Mouse (Mus musculus) layer of hippocampus, adult 2 months (tissue): ENCODE measurements around the gene Klhdc8a. TPM values are rescaled to one million over a fixed set of nuclear protein-coding genes. Genes with fewer than 3 reads are reported as not detected.

Experiments
- DNase-seq, 2 experiments: peaks; one replicate each; pipeline ENCODE4 v3.0.0; 2022; ENCODE audit warnings: low spot score in 2 of 2
- H3K27ac ChIP-seq: fragments of 200-600 bp; 2 replicates; pipeline ENCODE4 v1.8.1; 2022
- H3K4me3 ChIP-seq: fragments of 200-600 bp; 2 replicates; pipeline ENCODE4 v1.8.1; 2022; ENCODE audit warnings: mild to moderate bottlenecking
- CTCF ChIP-seq: fragments of 200-600 bp; conservative IDR thresholded peaks from 2 replicates; pipeline ENCODE4 v1.8.1; 2022; ENCODE audit warnings: antibody characterized with exemption, mild to moderate bottlenecking, moderate library complexity
- total RNA-seq, 2 experiments: library from RNA; stranded (reverse); gene quantifications; 2 replicates each; pipeline ENCODE4 v1.2.3; 2021

Klhdc8a gene
- total RNA-seq, 2 experiments from 2014 or later = 4.0 to 4.3 TPM

- Histone ChIP-seq H3K4me3 (no peak overlapping the region), H3K27ac (no peak overlapping the region)
- DNase-seq = peak in 1 of 2 experiments; percentile 48
- peak; percentile 88 for TF ChIP-seq CTCF
Measured at GRCm38 (mm10) chr1:132312703-132313102, 14.3 kb downstream of the Klhdc8a start.

DNA sequence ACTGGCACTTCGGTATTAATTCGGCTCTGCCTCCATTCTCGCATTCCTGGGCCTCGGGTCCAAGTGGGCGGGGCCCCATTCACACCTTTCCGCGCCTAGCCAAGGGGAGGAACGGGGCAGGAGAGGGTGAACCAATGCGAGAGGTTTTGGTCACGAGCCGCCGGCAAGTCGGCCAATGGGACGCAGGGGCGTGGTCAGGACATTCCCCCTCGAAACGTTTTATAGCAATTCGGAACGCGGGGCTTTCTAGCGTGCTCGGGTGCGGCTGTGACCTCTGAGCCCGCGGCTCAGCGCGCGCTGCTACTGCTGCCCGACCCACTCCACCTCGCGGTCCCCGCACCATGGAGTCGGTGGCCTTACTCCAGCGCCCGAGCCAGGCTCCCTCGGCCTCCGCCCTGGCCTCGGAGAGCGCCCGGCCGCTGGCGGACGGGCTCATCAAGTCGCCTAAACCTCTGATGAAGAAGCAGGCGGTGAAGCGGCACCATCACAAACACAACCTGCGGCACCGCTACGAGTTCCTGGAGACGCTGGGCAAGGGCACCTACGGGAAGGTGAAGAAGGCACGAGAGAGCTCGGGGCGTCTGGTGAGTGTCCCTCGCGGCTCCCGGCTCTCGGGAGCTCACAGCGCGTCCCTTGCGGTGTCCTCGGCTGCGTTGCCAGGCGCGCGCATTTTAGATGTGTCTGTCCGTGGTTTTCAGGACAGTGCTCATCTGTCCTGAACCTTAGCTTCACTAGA is 17.6 kb downstream of the Klhdc8a start, which contains the start of gene Nuak2:
TSS of gene Nuak2 (plus strand) at position 238 of the 736 bp plus-strand sequence.
- no peak for TF ChIP-seq CTCF
- DNase-seq = peak; percentile 70
- peak within 1 kb of the TSS; percentile 71 for H3K4me3 ChIP-seq
- no peak within 1 kb of the TSS for H3K27ac ChIP-seq

DNA sequence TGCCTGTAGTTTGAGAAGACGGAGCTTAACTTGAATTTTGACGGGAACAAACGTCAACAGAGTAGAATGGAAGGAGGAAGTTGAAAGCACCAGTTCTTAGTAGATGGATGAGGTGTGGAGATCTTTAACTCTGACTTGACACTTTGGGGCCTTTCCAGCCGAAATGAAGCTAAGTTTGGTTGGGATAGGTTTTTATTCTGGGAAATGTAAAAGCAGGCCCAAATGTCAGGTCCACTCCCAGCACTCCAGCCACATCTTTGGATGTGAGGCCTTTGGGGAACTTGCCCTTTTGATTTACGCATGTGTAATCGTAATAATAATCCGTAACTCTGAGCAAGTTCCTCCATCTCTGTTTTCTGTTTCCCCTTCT is 18.2 kb downstream of the Klhdc8a start:
- Histone ChIP-seq H3K4me3 (peak overlapping the region; percentile 71), H3K27ac (no peak overlapping the region)
- DNase-seq = no peak
- TF ChIP-seq CTCF = no peak

- Histone ChIP-seq H3K4me3 (no peak overlapping the region), H3K27ac (no peak overlapping the region)
- TF ChIP-seq CTCF = no peak
- DNase-seq = no peak
Measured at GRCm38 (mm10) chr1:132317413-132317812, 19.0 kb downstream of the Klhdc8a start.

- DNase-seq = no peak
- H3K4me3 ChIP-seq = no peak overlapping the region
- no peak for TF ChIP-seq CTCF
- no peak overlapping the region for H3K27ac ChIP-seq
Measured at GRCm38 (mm10) chr1:132317894-132318863, 19.8 kb downstream of the Klhdc8a start.

- no peak for DNase-seq
- H3K4me3 ChIP-seq = no peak overlapping the region
- TF ChIP-seq CTCF = no peak
- no peak overlapping the region for H3K27ac ChIP-seq
Measured at GRCm38 (mm10) chr1:132319242-132319641, 20.8 kb downstream of the Klhdc8a start.

GRCm38 (mm10) chr1:132321821-132322580 is 23.6 kb downstream of the Klhdc8a start:
- Histone ChIP-seq H3K27ac (0 out of 2 replicates have a peak overlapping the region, but pooled peaks have one; percentile 10), H3K4me3 (no peak overlapping the region)
- no peak for TF ChIP-seq CTCF
- DNase-seq = no peak

- no peak for TF ChIP-seq CTCF
- 0 out of 2 replicates have a peak overlapping the region, but pooled peaks have one; percentile 10 for H3K27ac ChIP-seq
- no peak for DNase-seq
- no peak overlapping the region for H3K4me3 ChIP-seq
Measured at GRCm38 (mm10) chr1:132322711-132323542, 24.5 kb downstream of the Klhdc8a start.

- no peak overlapping the region for H3K27ac ChIP-seq
- DNase-seq = no peak
- no peak for TF ChIP-seq CTCF
- H3K4me3 ChIP-seq = no peak overlapping the region
Measured at GRCm38 (mm10) chr1:132326777-132327176, 28.4 kb downstream of the Klhdc8a start.

DNA sequence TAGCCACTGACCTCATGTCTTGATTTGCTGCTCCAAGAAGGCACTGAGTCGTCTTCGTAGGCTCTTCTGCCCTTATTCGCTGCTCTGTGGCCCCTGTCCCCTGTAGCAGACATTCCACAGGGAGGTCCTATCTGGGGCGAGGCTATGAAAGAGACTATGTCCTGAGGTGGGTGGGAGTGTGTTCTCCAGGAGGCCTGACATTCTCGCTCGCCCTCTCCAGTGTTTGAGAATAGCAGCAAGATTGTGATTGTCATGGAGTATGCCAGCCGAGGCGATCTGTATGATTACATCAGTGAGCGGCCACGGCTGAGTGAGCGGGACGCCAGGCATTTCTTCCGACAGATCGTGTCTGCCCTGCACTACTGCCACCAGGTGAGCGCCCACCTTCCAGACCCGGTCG is 29.1 kb downstream of the Klhdc8a start:
- TF ChIP-seq CTCF = no peak
- no peak for DNase-seq
- no peak overlapping the region for H3K4me3 ChIP-seq
- no peak overlapping the region for H3K27ac ChIP-seq

- TF ChIP-seq CTCF = no peak
- Histone ChIP-seq H3K4me3 (no peak overlapping the region), H3K27ac (no peak overlapping the region)
- DNase-seq = no peak
Measured at GRCm38 (mm10) chr1:132328565-132328964, 30.1 kb downstream of the Klhdc8a start.

- TF ChIP-seq CTCF = no peak
- Histone ChIP-seq H3K27ac (no peak overlapping the region), H3K4me3 (no peak overlapping the region)
- DNase-seq = no peak
Measured at GRCm38 (mm10) chr1:132329656-132330055, 31.2 kb downstream of the Klhdc8a start.
